Mouse (Mus musculus) cerebellum, adult 2 months (tissue): ENCODE measurements around the gene Lin37.

Experiments
- CTCF ChIP-seq: fragments of 200-500 bp; IDR thresholded peaks from 2 replicates; pipeline ENCODE4 v1.5.1; 2011; ENCODE audit warnings: low read depth, mild to moderate bottlenecking, control low read depth, low read length, moderate library complexity, borderline replicate concordance; ENCODE audit not compliant: insufficient read depth
- POLR2A ChIP-seq: fragments of 200-500 bp; IDR thresholded peaks from 2 replicates; pipeline ENCODE4 v1.6.1; 2011; ENCODE audit warnings: low read length, control low read depth, borderline replicate concordance; ENCODE audit not compliant: insufficient read depth

GRCm38 (mm10) chr7:30520396-30520795 is 39.2 kb downstream of the Lin37 start:
- no peak for TF ChIP-seq POLR2A
- no peak for TF ChIP-seq CTCF
